Mouse (Mus musculus) heart, embryonic 13.5 days (tissue): ENCODE results near the gene Ngly1. TPM values are rescaled to one million over a fixed set of nuclear protein-coding genes. Genes with fewer than 3 reads are reported as not detected.

ENCODE experiments used
- ATAC-seq: fragments of 200-750 bp; cut with Nextera tagmentation; 2 replicates; pipeline ENCODE4 v1.8.0; 2017; ENCODE audit warnings: moderate TSS enrichment; ENCODE audit not compliant: insufficient number of reproducible peaks, low FRiP score, low TSS enrichment; ENCODE audit errors: extremely low read depth
- H3K27ac ChIP-seq: fragments of 300-500 bp; sonication (generic); replicated peaks from 2 replicates; pipeline ENCODE4 v1.5.1; 2015; ENCODE audit warnings: moderate library complexity, mild to moderate bottlenecking, inconsistent platforms
- H3K27me3 ChIP-seq: fragments of 300-500 bp; sonication (generic); replicated peaks from 2 replicates; pipeline ENCODE4 v1.6.1; 2015; ENCODE audit warnings: mild to moderate bottlenecking, inconsistent platforms
- H3K36me3 ChIP-seq: fragments of 300-500 bp; sonication (generic); 2 replicates; pipeline ENCODE4 v1.6.1; 2015; ENCODE audit warnings: mild to moderate bottlenecking, inconsistent platforms
- H3K4me1 ChIP-seq: fragments of 300-500 bp; sonication (generic); 2 replicates; pipeline ENCODE4 v1.6.1; 2015; ENCODE audit warnings: inconsistent platforms
- H3K4me2 ChIP-seq: fragments of 300-500 bp; sonication (generic); 2 replicates; pipeline ENCODE4 v1.6.1; 2015; ENCODE audit warnings: inconsistent platforms, mild to moderate bottlenecking, moderate library complexity
- H3K4me3 ChIP-seq: fragments of 300-500 bp; sonication (generic); 2 replicates; pipeline ENCODE4 v1.5.1; 2015; ENCODE audit warnings: moderate library complexity, mild to moderate bottlenecking, inconsistent platforms
- H3K9ac ChIP-seq: fragments of 300-500 bp; sonication (generic); 2 replicates; pipeline ENCODE4 v1.6.1; 2015; ENCODE audit warnings: inconsistent platforms, mild to moderate bottlenecking, moderate library complexity
- H3K9me3 ChIP-seq: fragments of 300-500 bp; sonication (generic); 2 replicates; pipeline ENCODE4 v1.6.1; 2016; ENCODE audit warnings: inconsistent platforms
- WGBS: fragments of 180-500 bp; shearing (Covaris S2); methylation state at CpG from one replicate; pipeline ENCODE4 v1.1.7; 2015; ENCODE audit warnings: mixed read lengths; 5-methylcytosine and 5-hydroxymethylcytosine counted together
- polyA plus RNA-seq: library from polyadenylated mRNA; unstranded; fragments of >200 nt; fragmentation: Nextera tagmentation; extraction: Ambion mirVana; gene quantifications from 2 replicates; pipeline ENCODE4 v1.2.1, GENCODE M21; 2015

The Ngly1 gene
- polyA plus RNA-seq, 1 experiment from 2014 or later: 22.1 TPM

DNA sequence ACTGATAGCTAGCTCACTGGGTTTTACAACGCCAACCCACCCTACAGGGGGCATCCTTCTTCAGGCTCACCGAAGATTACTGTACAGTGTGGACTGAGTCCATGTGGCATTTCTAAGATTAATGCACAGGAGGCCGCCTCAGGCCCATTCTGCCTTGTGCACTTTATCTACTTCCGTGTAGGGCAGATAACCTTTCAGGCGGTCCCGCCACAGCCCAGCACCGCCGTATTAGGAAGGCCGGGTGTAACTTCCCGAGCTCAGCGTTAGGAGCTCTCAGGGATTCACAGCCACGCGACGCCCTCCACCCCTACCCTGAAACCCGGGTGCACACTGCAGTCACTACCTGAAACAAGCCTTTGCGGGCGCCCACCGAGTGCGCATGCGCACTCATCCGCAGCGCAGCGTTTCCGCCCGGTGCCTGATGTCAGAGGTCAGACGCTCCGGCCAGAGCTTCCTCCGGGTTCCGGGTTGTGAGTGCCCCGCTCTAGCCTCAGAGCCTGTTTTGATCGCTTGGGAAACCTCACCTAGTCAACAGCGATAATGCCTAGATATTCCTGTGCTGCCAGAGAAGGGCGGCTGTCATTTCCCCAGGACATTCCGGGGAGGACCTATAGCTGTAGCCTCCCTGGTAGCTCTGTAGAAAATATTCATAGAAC lies 6.0 kb upstream of the Ngly1 start:
- ATAC-seq: peak; percentile 83

DNA sequence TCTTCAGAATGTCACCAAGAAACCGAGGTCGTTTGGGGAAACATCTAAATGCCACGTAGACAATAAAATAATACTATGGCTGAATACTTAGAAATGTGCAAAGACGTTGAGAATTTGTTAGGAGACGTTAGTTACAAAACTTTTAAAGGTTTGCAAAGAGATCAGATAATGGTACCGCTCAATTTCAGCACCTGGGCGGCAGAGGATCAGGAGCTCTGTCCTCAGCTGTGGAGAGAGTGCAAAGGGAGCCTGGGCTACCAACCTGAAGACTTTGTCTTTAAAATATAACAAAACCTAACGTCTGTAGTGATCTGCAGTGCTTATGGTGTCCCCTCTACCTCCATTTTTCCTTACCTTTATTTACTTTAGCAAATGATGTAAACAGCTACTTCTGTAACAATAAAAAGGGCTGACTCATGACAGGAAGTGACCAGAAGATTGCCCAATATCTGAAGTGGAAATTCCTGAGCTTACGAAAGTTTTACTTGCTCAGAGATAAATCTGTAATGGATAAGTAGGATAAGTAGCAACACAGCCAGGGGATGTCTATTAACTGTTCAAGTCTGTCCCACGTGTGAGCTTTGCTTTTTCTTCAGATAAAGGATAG lies 5.4 kb upstream of the Ngly1 start:
- Histone ChIP-seq H3K27ac (peak overlapping the region; percentile 88), H3K4me2 (peak overlapping the region; percentile 71)
- ATAC-seq: no peak

More for the DNA sequence above, 6.0 kb upstream of the Ngly1 start:
- Histone ChIP-seq H3K36me3 (peaks cover 14% of the 10 kb centered on the region; the same call in 1 of the 2 replicates), H3K9me3 (no peaks in the 10 kb centered on the region), H3K4me2 (peak overlapping the region; percentile 71), H3K27me3 (no peaks in the 10 kb centered on the region), H3K9ac (peak overlapping the region; percentile 86), H3K27ac (peak overlapping the region; percentile 88), H3K4me3 (peak overlapping the region; percentile 73), H3K4me1 (peaks cover 16% of the 10 kb centered on the region)
- WGBS: 1% methylated on average over 34 of the region's 34 CpGs

DNA sequence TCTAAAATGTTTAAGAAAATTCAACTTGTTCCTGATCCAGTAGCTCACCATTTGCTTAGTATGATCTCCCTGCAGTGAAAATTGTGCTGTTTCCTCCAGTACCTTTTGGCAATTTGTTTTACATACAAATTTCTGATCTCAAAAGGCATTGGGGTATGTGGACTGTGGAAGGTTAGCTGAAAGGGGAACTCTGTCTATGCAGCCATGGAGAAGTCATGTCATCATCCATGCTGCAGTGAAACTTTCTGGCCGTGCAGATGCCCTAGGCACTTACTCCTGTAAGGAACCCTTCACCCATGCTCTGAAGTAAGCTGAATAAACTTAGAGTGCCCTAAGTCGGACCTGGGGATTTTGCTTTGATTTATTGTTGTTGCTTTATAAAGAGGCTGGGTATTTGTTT lies 4.7 kb upstream of the Ngly1 start:
- peak overlapping the region; percentile 73; the same call in 1 of the 2 replicates for H3K4me3 ChIP-seq
- H3K27ac ChIP-seq: peak overlapping the region; percentile 88
- H3K9ac ChIP-seq: no peak overlapping the region
- H3K4me2 ChIP-seq: peak overlapping the region; percentile 71
- H3K4me1 ChIP-seq: peaks cover 23% of the 10 kb centered on the region
- no peak for ATAC-seq
- peaks cover 14% of the 10 kb centered on the region; the same call in 1 of the 2 replicates for H3K36me3 ChIP-seq
- H3K9me3 ChIP-seq: no peaks in the 10 kb centered on the region
- 63% methylated on average over 2 of the region's 2 CpGs for WGBS
- H3K27me3 ChIP-seq: no peaks in the 10 kb centered on the region

More for the DNA sequence above, 5.4 kb upstream of the Ngly1 start:
- Histone ChIP-seq H3K9ac (peak overlapping the region; percentile 86), H3K4me1 (peaks cover 23% of the 10 kb centered on the region), H3K36me3 (peaks cover 14% of the 10 kb centered on the region; the same call in 1 of the 2 replicates), H3K4me3 (peak overlapping the region; percentile 73), H3K9me3 (no peaks in the 10 kb centered on the region), H3K27me3 (no peaks in the 10 kb centered on the region)
- WGBS: 6% methylated on average over 10 of the region's 10 CpGs

DNA sequence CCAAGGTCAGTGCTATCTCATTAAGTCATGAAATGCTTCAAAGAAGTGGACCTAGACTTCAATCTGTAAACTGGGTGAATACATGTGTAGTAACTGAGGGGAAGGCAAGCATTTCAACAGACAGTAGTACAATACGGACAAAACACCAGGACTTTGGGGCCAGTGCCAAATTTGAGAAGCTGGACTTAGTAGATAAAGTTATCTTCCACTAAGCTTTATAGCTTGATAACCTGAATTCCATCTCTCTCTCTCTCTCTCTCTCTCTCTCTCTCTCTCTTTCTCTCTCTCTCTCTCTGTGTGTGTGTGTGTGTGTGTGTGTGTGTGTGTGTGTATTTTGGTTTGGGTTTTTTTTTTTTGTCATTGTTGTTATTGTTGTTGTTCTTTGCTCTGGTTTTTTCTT lies 4.0 kb upstream of the Ngly1 start:
- Histone ChIP-seq H3K36me3 (peaks cover 7% of the 10 kb centered on the region; the same call in 1 of the 2 replicates), H3K4me1 (peaks cover 28% of the 10 kb centered on the region), H3K9ac (no peak overlapping the region), H3K27me3 (no peaks in the 10 kb centered on the region), H3K4me3 (no peak overlapping the region), H3K9me3 (no peaks in the 10 kb centered on the region), H3K4me2 (peak overlapping the region; percentile 10; the same call in 1 of the 2 replicates), H3K27ac (no peak overlapping the region)
- no peak for ATAC-seq
- 19% methylated on average over 1 of the region's 1 CpGs for WGBS

DNA sequence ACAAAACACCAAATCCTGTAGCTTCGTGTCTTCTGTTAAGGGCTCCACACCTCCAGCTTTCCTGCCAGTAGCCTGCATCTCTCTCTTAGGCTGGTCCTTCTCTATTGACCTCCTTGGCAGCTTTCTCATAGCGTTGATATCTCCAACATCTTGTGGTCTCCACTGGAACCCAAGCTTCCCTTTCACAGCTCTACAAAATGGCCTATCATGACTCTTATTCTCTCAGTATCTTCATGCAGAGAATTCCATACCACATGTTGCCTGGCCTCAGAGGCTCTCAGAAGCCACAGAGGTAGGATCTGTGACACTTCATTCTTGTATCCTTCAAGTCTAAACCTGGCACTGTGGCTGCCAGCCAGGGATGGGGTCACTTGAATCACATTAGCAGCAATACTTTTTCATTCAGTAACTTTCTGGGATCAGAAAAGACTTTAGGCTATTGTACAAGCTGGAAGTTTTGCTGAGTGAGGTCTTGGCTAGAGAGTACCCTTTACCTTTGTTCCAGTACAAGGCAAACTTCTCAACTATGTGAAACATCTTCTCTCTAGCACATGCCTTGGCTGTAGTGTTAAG lies 2.7 kb upstream of the Ngly1 start:
- no peak overlapping the region for H3K27ac ChIP-seq
- 80% methylated on average over 2 of the region's 2 CpGs for WGBS
- no peaks in the 10 kb centered on the region for H3K9me3 ChIP-seq
- no peak overlapping the region for H3K4me3 ChIP-seq
- no peak overlapping the region for H3K9ac ChIP-seq
- H3K27me3 ChIP-seq: no peaks in the 10 kb centered on the region
- H3K36me3 ChIP-seq: no peaks in the 10 kb centered on the region
- no peak for ATAC-seq
- H3K4me1 ChIP-seq: peaks cover 33% of the 10 kb centered on the region
- no peak overlapping the region for H3K4me2 ChIP-seq

DNA sequence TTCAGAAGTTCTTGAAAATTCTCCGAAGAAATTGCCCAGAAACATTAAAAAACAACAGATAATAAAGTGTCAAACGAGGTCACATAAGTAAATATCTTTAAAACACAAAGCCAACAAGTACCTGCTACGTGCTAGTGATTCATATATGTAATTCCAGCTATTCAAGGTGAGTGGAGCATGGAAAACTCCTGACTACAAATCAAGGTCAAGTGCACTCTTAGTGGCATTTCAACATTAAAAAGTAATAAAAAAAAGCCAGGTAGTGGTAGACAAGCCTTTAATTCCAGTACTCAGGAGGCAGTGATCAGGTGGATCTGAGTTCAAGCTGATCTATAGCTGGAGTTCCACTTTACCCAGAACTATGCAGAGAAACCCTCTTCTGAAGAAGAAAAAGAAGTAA lies 945 bp upstream of the Ngly1 start:
- H3K9me3 ChIP-seq: no peaks in the 10 kb centered on the region
- no peaks in the 10 kb centered on the region for H3K27me3 ChIP-seq
- H3K4me1 ChIP-seq: peaks cover 27% of the 10 kb centered on the region
- H3K4me2 ChIP-seq: peak overlapping the region; percentile 87
- ATAC-seq: no peak
- H3K36me3 ChIP-seq: no peaks in the 10 kb centered on the region
- peak overlapping the region; percentile 92; the same call in 1 of the 2 replicates for H3K9ac ChIP-seq
- H3K4me3 ChIP-seq: peak overlapping the region; percentile 75
- 65% methylated on average over 3 of the region's 3 CpGs for WGBS
- no peak overlapping the region for H3K27ac ChIP-seq

DNA sequence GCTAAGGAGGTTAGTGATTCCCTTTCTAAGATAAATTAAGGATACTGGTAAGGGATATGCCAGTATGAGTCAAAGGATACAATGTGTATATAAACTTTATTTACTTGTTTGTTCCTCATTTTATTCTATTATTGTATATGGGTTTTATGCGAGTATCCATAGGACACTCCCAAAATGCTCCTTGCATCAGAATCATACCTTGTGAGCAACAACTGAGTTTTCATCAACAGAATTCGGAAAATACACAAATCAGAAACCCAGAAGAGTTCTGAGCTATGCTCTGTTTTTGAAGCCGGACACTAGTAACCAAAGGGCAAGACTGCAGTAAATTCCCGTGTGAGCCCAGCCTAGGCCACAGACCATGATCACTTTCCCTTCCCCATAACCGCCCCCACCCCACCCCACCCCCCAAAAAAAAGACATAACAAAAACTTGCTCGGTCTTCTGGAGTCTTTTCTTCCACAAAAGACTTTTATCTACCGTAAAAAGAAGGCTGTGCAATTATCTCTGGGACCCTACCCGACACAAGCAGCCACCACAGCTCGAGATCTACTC lies 400 bp upstream of the Ngly1 start:
- H3K27ac ChIP-seq: no peak overlapping the region
- H3K4me3 ChIP-seq: peak overlapping the region; percentile 75
- peaks cover 26% of the 10 kb centered on the region for H3K4me1 ChIP-seq
- 13% methylated on average over 9 of the region's 9 CpGs for WGBS
- H3K27me3 ChIP-seq: no peaks in the 10 kb centered on the region
- H3K9ac ChIP-seq: peak overlapping the region; percentile 92
- no peaks in the 10 kb centered on the region for H3K36me3 ChIP-seq
- peak overlapping the region; percentile 87 for H3K4me2 ChIP-seq
- peak; percentile 2; the same call in 1 of the 2 replicates for ATAC-seq
- no peaks in the 10 kb centered on the region for H3K9me3 ChIP-seq

DNA sequence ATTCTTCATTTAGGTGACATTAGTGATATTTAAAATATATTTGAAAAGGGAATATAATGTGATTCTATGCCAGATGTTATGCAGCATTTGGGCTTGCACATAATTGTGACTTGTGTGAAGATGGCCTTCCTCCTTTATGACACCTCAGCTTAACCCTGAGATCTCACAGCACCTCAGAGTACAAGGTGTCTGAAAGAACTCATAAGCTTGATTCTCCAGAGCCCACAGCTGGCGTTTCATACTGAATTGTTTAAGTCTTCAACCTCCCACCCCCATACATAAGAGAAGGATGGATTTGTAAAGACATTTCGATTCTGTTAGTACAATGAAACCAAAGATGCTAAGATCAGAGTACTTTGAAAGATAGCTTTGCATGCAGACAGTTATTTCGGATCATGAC lies 1.0 kb downstream of the Ngly1 start:
- no peak for ATAC-seq
- Histone ChIP-seq H3K36me3 (peaks cover 10% of the 10 kb centered on the region), H3K9ac (peak overlapping the region; percentile 92), H3K27me3 (no peaks in the 10 kb centered on the region), H3K9me3 (no peaks in the 10 kb centered on the region), H3K27ac (peak overlapping the region; percentile 89), H3K4me1 (peaks cover 17% of the 10 kb centered on the region), H3K4me3 (peak overlapping the region; percentile 75), H3K4me2 (peak overlapping the region; percentile 87)
- WGBS: 69% methylated on average over 3 of the region's 3 CpGs

DNA sequence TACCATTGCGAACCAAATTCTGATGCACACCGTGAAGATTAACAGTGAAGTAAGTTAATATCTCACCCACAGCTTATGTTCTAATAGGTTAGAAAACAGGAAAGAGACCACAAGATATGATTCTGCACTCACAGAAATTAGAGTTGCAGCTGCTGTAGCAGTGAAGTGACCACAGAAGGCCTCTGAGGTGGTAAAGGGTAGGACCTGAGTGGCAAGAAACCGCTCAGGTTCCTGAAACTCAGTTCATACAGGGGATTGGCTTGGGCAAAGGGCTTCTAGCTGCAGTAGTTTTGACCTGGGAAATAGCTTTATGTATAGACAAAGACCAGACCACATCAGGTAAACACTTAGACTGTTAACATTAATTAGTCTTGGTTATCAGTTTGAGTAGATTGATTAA lies 6.7 kb downstream of the Ngly1 start:
- no peak overlapping the region for H3K27ac ChIP-seq
- H3K4me1 ChIP-seq: no peaks in the 10 kb centered on the region
- 91% methylated on average over 3 of the region's 3 CpGs for WGBS
- no peak overlapping the region for H3K4me3 ChIP-seq
- no peaks in the 10 kb centered on the region for H3K9me3 ChIP-seq
- ATAC-seq: no peak
- no peak overlapping the region for H3K4me2 ChIP-seq
- H3K36me3 ChIP-seq: peaks cover 43% of the 10 kb centered on the region
- no peak overlapping the region for H3K9ac ChIP-seq
- no peaks in the 10 kb centered on the region for H3K27me3 ChIP-seq

DNA sequence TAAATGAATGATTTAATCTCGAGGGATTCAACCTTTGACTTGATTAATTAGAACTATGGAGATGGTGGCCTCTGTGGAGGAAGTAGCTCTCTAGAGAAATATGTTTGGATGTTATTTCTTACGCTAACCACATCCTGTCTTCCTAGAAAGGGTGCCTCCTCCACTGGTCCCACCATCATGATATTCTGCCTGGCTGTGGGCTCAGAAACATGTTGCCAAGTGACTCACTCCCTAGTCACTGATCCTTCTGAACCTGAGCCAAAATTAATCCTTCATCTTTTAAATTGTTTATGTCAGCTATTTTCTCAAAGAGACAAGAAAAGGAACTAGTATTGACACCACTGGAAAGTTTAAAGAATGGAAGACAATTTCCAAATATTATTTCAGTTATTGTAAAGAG lies 7.1 kb downstream of the Ngly1 start:
- peaks cover 45% of the 10 kb centered on the region for H3K36me3 ChIP-seq
- WGBS: 56% methylated on average over 2 of the region's 2 CpGs
- H3K4me3 ChIP-seq: no peak overlapping the region
- no peaks in the 10 kb centered on the region for H3K9me3 ChIP-seq
- no peak overlapping the region for H3K4me2 ChIP-seq
- H3K9ac ChIP-seq: no peak overlapping the region
- no peaks in the 10 kb centered on the region for H3K27me3 ChIP-seq
- H3K27ac ChIP-seq: no peak overlapping the region
- ATAC-seq: no peak
- no peaks in the 10 kb centered on the region for H3K4me1 ChIP-seq

DNA sequence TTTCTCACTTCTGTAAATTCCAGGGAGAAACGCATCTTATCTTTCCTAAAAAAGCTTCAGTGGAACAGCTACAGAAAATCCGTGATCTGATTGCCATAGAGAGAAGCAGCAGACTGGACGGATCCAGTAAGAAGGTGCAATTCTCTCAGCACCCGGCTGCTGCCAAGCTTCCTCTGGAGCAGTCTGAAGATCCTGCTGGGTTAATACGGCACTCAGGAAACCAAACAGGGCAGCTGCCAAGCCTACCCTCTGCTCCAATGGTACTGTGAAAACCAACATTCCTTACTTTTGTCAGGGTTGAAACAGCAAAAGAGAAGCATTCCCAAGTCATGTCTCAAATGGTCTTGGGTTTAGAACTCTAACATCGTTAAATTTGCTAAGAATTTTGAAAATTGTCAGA lies 11.5 kb downstream of the Ngly1 start:
- Histone ChIP-seq H3K4me3 (no peak overlapping the region), H3K9ac (no peak overlapping the region), H3K4me1 (no peaks in the 10 kb centered on the region), H3K27me3 (no peaks in the 10 kb centered on the region), H3K36me3 (peaks cover 42% of the 10 kb centered on the region), H3K4me2 (no peak overlapping the region), H3K9me3 (no peaks in the 10 kb centered on the region), H3K27ac (no peak overlapping the region)
- ATAC-seq: no peak
- 79% methylated on average over 6 of the region's 6 CpGs for WGBS
